7 mouse cellular contexts compared by ENCODE assay signal in the genomic region with DNA sequence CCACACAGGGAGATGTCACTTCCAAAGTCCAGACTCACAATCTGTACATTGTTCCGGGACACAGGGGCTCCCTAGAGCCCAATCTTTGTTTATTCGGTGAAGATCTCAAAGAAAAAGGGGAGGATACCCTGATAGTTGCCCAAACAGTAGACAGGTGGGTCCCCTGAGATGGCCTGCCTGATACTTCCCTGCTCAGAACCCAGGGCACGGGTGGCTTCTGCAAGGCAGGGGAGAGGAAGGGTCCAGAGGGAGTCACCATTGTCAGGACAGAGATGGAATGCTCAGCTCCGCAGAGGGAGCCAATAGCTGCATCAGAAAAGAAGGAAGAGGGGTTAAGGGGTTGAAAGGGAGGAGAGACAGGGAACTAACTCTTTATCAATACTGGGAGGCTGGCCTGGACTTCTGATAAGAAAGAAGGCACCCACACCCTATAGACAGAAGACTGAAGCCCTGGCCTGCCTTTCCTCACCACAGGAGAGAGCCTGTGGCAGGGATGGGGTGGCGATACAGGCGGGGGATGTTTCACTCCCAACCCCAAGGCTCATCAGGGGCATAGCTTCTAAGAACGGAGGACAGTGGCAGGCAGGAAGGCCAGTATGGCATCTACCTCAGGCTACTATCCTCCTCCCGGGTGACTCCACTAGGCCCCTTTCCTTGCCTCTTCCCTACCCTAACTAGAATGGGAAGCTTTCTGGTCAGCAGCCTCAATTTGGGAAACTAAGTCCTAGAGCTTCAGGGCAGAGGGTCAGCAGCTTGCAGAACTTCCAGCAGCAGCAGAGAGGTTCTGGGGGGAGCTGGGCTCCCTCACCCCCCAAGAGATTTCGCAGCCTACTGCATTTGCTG. TPM values are rescaled to one million over a fixed set of nuclear protein-coding genes. Genes with fewer than 3 reads are reported as not detected.
DNase-seq lines count a peak whose midpoint lies in the region; ATAC-seq and TF ChIP-seq lines count a peak whose summit lies in the region.

No protein-coding gene starts in this region.

- no peaks in the 10 kb centered on the region for H3K27me3 ChIP-seq in kidney, embryonic 16.5 days (ENCODE audit: insufficient read depth, low read length)
- H3K27me3 ChIP-seq in embryonic facial prominence, embryonic 10.5 days (replicated peaks; ENCODE audit: low read depth, poor library complexity, severe bottlenecking): peaks cover 38% of the 10 kb centered on the region
- no peaks in the 10 kb centered on the region for H3K27me3 ChIP-seq in liver, embryonic 14.5 days (ENCODE audit: control insufficient read depth, insufficient read depth, low read length)

- 0 out of 2 replicates have a peak, but pooled peaks have one; percentile 9 for TF ChIP-seq CTCF in liver, embryonic 14.5 days (IDR thresholded peaks at IDR 0.05; ENCODE audit: low read depth)

- H3K4me2 ChIP-seq in kidney, embryonic 16.5 days (replicated peaks; ENCODE audit: low read depth, low read length): peak overlapping the region; percentile 56
- peak overlapping the region; percentile 80 for H3K4me2 ChIP-seq in liver, embryonic 14.5 days (ENCODE audit: low read depth)

- 57% methylated on average over 9 of the region's 9 CpGs for WGBS in kidney, embryonic 16.5 days
- 27% methylated on average over 9 of the region's 9 CpGs for WGBS in embryonic facial prominence, embryonic 10.5 days
- WGBS in liver, embryonic 14.5 days (ENCODE audit: insufficient replicate concordance): 12% methylated on average over 9 of the region's 9 CpGs

- H3K36me3 ChIP-seq in kidney, embryonic 16.5 days (ENCODE audit: insufficient read depth, low read length): no peaks in the 10 kb centered on the region
- no peaks in the 10 kb centered on the region for H3K36me3 ChIP-seq in embryonic facial prominence, embryonic 10.5 days (replicated peaks)
- no peaks in the 10 kb centered on the region for H3K36me3 ChIP-seq in liver, embryonic 14.5 days (replicated peaks; ENCODE audit: control insufficient read depth, insufficient read depth, low read depth)

- no peak for ATAC-seq in kidney, embryonic 16.5 days (ENCODE audit: low FRiP score, low TSS enrichment)
- peak; percentile 63 for ATAC-seq in liver, embryonic 14.5 days (ENCODE audit: insufficient read depth)

- no peak for DNase-seq in kidney, postnatal 36 days
- peak; percentile 68 for DNase-seq in MEL-GATA-1-ER (ENCODE audit: extremely low read depth, low read depth)
- no peak for DNase-seq in embryonic facial prominence, embryonic 10.5 days (ENCODE audit: low spot score)
- DNase-seq in liver, embryonic 14.5 days (ENCODE audit: low read depth in 3 of 3, low spot score in 3 of 3): peak in 2 of 3 experiments; percentile 49 to 54
- no peak for DNase-seq in cerebellum, adult 9-11 months
- no peak for DNase-seq in right cerebral cortex, postnatal 25 days

- peak overlapping the region; percentile 47 for H3K4me3 ChIP-seq in kidney, embryonic 16.5 days (ENCODE audit: low read length)
- peak overlapping the region; percentile 58; the same call in 1 of the 2 replicates for H3K4me3 ChIP-seq in embryonic facial prominence, embryonic 10.5 days
- peak overlapping the region; percentile 71 to 77 for H3K4me3 ChIP-seq in liver, embryonic 14.5 days (ENCODE audit: insufficient read depth in 1 of 2, low read depth in 2 of 2, low read length in 2 of 2)

- peaks cover 46% of the 10 kb centered on the region for H3K4me1 ChIP-seq in kidney, embryonic 16.5 days (ENCODE audit: insufficient read depth, low read length)
- H3K4me1 ChIP-seq in embryonic facial prominence, embryonic 10.5 days: peaks cover 83% of the 10 kb centered on the region
- peaks cover 28 to 55% of the 10 kb centered on the region in 2 experiments for H3K4me1 ChIP-seq in liver, embryonic 14.5 days (replicated peaks; ENCODE audit: control insufficient read depth in 2 of 2, insufficient read depth in 2 of 2, low read length in 1 of 2)

- TF ChIP-seq EP300 in liver, embryonic 14.5 days (IDR thresholded peaks at IDR 0.05; ENCODE audit: low read depth): peak; percentile 57

- H3K27ac ChIP-seq in kidney, embryonic 16.5 days (ENCODE audit: low read length): no peak overlapping the region
- H3K27ac ChIP-seq in embryonic facial prominence, embryonic 10.5 days (replicated peaks): no peak overlapping the region
- peak overlapping the region; percentile 86 for H3K27ac ChIP-seq in liver, embryonic 14.5 days

- H3K9ac ChIP-seq in kidney, embryonic 16.5 days (replicated peaks; ENCODE audit: low read length): 0 out of 2 replicates have a peak overlapping the region, but pooled peaks have one; percentile 15
- peak overlapping the region; percentile 87 for H3K9ac ChIP-seq in liver, embryonic 14.5 days (replicated peaks)

- H3K9me3 ChIP-seq in kidney, embryonic 16.5 days (ENCODE audit: low read length): no peaks in the 10 kb centered on the region
- H3K9me3 ChIP-seq in embryonic facial prominence, embryonic 10.5 days: no peaks in the 10 kb centered on the region
- no peaks in the 10 kb centered on the region for H3K9me3 ChIP-seq in liver, embryonic 14.5 days (ENCODE audit: control insufficient read depth, low read length)

RNA-seq across cellular contexts. Expression of a gene that starts 1.3 kb away (rescaled TPM):
- polyA plus RNA-seq in kidney, embryonic 16.5 days (2015; fragmentation: Nextera tagmentation; extraction: Ambion mirVana): 3.9 and 4.2 TPM in 2 replicates
- polyA plus RNA-seq in embryonic facial prominence, embryonic 10.5 days (2016; fragmentation: Nextera tagmentation; extraction: Ambion mirVana): 2.3 and 2.6 TPM in 2 replicates
- 6.9 and 8.8 TPM in 2 replicates for polyA plus RNA-seq in liver, embryonic 14.5 days (2012; rRNA removed)
- polyA plus RNA-seq in liver, embryonic 14.5 days (2014; fragmentation: Nextera tagmentation; extraction: Ambion mirVana): 6.2 and 6.6 TPM in 2 replicates

RNA-seq across cellular contexts. Expression of a gene that starts 51.5 kb away (rescaled TPM):
- 0.40 and 0.81 TPM in 2 replicates for polyA plus RNA-seq in kidney, embryonic 16.5 days (2015; fragmentation: Nextera tagmentation; extraction: Ambion mirVana)
- 0.96 and 2.6 TPM in 2 replicates for polyA plus RNA-seq in embryonic facial prominence, embryonic 10.5 days (2016; fragmentation: Nextera tagmentation; extraction: Ambion mirVana)
- not detected in 2 replicates for polyA plus RNA-seq in liver, embryonic 14.5 days (2012; rRNA removed)
- polyA plus RNA-seq in liver, embryonic 14.5 days (2014; fragmentation: Nextera tagmentation; extraction: Ambion mirVana): not detected in 2 replicates

Comparison
In these comparisons a context has a peak if more than half of its experiments do, and no peak if none do; other contexts are left out.
1. DNase-seq: peak in MEL-GATA-1-ER (single experiment) and liver, embryonic 14.5 days (2 of 3); none in kidney, postnatal 36 days (0 of 2), embryonic facial prominence, embryonic 10.5 days (single experiment), cerebellum, adult 9-11 months (single experiment) and right cerebral cortex, postnatal 25 days (single experiment).
2. Peak in every context shown above with its lines, with median percentiles within 50 percentile points of each other: H3K4me3 ChIP-seq.